Mouse (Mus musculus) yolk sac, embryonic 10.5 days (tissue): ENCODE data around the gene Rras2.

Experiments used
- DNase-seq: peaks from one replicate; pipeline ENCODE4 v3.0.0-alpha.2; 2017; ENCODE audit warnings: low spot score

Gene Rras2

DNA sequence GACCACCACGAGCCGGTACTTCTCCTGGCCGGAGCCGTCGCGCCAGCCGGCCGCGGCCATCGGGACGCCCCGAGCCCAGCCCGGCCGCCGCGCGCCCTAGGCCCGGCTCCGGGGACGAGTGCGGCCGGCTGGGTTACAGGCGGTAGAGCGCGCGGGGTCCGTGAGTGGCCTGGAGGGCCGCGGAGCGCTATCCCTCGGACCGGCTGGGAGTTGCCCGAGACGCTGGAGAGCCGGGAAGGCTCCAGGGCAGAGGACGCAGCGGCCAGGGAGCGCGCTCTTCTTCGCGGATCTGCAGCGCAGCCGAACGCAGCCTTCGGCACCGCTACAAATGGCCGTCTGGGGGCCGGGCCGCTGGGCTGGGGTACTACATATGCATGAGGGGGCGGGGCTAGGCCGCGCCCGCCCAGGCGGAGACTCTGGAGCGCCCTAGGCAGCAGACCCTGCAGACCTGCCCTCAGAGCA lies at the start of gene Rras2:
Gene Rras2, minus strand, starts transcription at position 338 of the 462 bp plus-strand sequence.
- peak; percentile 91 for DNase-seq

GRCm38 (mm10) chr7:114162975-114163374 lies 45.4 kb upstream of the Rras2 start:
- no peak for DNase-seq

- no peak for DNase-seq
Measured at GRCm38 (mm10) chr7:114161101-114161500, 43.5 kb upstream of the Rras2 start.

GRCm38 (mm10) chr7:114157716-114158278 lies 40.2 kb upstream of the Rras2 start:
- DNase-seq, result no peak

DNA sequence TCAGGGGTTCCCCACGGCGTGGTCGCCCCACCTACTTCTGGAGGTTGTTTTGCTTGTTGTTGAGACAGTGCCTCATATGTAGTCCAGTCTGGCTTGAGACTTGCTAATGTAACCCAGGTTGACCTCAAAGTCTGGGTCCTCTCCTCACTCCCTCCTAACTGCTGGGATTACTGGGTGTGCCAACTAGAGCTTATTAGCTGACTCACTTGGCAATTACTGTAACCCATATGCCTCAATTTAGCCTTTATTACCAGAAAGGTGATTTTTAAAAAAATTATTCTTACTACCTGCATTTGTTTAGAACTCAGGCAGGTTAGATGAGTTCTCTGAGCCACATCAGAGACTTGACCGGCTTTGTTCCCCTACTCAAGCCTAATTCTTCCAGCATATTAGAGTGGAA lies 38.8 kb upstream of the Rras2 start:
- no peak for DNase-seq

DNA sequence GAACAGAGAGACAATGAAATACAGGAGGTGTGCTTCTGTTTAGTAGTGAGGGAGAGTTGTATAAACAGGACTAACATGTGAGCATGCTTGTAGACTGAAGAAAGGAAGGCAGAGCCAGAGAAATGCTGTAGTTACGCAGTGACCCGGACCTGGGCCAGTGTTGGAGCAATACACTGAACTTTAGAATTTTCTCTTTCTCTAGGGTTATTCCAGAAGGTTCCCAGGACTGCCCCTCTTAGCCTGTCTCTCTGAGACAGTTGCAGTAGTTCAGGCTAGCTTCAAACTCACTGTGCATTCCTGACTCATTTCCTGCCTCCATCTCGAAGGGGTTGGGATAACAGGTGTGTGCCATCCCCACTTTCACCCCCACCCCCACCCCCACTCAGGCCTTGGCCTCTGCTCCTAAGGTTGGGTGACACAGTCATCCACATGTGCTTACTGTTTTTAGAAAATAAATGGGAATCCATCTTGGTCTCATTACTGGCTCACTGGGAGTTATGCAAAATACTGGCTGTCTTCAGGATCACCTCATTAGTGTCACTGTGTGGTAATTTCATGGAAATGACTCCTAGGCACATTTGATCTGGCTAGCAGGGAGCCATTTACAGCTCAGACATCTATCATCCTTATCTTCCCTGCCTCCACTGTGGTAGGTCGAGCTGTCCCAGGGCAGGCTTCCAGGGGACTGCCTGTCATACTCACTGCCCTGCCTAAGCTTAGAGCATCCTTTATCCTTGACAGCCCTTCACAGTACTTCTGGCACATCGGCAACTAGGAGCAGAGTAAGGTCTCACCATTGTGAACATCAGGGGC lies 37.7 kb upstream of the Rras2 start:
- DNase-seq, result no peak

- DNase-seq, result no peak
Measured at GRCm38 (mm10) chr7:114151036-114151780, 33.6 kb upstream of the Rras2 start.

- DNase-seq, result no peak
Measured at GRCm38 (mm10) chr7:114149564-114149963, 32.0 kb upstream of the Rras2 start.

DNA sequence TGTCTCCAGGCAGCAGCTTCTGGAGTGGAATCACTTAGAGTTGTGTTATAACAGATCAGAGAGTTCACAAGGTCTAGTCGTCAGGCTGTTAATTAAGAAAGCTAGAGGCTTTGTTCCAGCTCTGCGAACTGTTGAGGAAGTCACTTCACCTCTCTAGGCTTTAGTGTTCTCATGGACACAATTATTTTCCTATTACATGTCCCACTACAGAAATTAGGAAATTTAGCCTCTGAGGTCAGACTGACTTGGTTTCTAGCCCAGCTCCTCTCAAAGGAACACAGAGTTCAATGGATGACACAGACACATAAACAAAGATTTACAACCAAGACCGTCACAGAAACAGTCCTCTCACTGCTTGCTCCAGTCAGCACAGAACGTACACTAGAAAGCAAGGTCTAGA lies 31.6 kb upstream of the Rras2 start:
- DNase-seq, result no peak

GRCm38 (mm10) chr7:114145841-114146240 lies 28.3 kb upstream of the Rras2 start:
- no peak for DNase-seq

DNA sequence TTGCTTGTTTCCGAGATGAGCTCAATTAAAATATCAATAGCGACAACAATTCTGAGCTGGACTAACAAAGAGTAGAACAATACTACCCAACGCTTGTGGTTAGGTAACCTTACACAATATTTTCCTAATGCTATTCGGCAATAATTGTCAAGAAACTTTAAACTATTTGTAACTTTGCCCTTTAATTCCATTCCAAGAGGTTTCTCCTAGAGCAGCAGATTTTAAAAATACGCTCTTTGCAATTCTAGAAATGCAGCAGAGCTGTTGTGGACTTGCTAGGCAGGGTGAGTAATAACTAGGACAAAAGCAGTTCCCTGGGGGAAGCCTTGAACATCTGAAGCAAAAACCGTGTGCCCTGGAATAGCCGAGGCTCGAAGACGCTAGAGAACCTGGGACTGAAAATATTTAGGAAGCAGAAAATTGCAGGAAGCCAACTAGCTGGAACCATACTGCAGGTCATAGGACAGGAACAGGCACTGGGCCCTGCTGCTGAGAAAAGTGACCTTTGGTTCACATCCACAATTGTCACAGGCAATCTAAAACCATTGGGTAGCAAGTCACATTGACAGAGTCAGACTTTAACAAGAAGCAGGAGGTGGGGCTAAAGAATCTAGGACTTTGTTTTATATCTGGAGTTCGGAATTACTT lies 24.7 kb upstream of the Rras2 start:
- DNase-seq, result peak; percentile 76

DNA sequence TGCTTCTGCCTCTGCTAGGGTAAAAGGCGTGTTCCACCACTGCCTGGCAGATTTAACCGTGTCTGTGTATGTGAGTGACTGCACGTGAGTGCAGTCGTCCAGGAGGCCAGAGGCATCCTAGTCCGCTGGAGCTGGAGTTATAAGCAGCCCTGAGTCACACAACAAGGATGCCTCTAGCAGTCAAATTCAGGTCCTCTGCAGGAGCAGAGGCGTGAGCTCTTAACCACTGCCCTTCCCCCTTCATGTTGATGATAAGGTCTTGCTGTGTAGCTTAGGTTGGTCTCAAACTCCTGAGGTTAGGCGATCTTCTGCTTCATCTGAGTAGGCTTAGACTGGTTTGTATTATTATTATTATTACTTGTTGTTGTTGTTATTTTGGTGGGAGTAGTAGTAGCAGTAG lies 22.4 kb upstream of the Rras2 start:
- DNase-seq, result no peak

GRCm38 (mm10) chr7:114139400-114139799 lies 21.8 kb upstream of the Rras2 start:
- no peak for DNase-seq

- DNase-seq, result no peak
Measured at GRCm38 (mm10) chr7:114138261-114138660, 20.7 kb upstream of the Rras2 start.

GRCm38 (mm10) chr7:114135166-114135565 lies 17.6 kb upstream of the Rras2 start:
- DNase-seq, result no peak

DNA sequence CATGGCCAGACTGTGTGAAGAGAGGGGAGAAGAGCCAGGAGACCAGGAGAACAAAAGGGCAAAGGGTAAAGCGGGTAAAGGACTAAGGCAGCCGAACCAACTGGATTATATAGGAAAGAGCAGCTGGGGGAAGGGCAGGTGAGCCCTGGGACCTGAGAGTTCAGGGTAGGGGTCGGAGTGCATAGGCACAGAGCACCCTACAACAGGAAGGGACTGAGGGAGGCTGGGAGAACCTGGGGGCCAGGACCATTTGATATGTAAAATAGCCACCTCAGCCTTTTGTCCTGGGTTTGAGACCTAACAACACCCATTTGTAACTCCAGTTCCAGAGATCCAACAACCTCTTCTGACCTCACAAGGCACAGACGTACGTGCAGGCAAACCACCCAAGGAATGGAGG lies 16.4 kb upstream of the Rras2 start:
- no peak for DNase-seq

DNA sequence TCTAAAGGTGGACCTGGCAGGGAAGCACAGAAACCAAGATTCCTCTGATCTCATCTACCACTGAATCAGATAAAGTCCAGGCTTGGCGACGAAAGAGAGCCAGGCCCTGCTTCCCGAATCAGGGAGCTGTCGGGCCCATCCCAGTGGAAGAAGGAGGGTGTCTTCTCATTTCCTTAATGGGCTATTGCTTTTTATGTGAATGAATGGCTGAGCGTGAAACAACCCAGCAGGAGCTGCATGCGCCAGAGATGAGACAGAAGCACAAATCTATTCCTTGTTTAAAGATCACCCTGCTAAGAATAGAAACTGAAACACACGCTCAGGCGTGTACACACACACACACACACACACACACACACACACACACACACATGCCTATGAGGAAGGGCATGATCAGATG lies 14.7 kb upstream of the Rras2 start:
- no peak for DNase-seq

DNA sequence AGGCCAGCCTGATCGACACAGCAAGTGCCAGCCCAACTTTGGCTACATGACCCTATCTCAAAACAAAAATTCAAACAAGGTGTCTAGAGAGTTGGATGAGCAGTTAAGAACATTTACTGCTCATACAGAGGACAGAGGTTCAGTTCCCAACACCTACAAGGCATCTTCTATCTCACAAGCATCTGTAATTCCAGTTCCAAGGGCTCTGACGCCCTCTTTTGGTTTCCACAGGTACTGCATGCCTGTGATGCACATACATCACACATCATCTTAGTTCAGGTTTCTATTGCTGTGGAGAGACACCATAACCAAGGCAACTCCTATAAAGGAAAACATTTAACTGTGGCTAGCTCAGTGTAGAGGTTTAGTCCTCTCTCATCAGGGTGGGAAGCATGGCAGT lies 11.7 kb upstream of the Rras2 start:
- DNase-seq, result no peak

- DNase-seq, result no peak
Measured at GRCm38 (mm10) chr7:114118180-114118579, 599 bp upstream of the Rras2 start.

- peak; percentile 86 for DNase-seq
Measured at GRCm38 (mm10) chr7:114116711-114117351, 750 bp downstream of the Rras2 start.

- no peak for DNase-seq
Measured at GRCm38 (mm10) chr7:114115961-114116360, 1.6 kb downstream of the Rras2 start.

GRCm38 (mm10) chr7:114114976-114115375 lies 2.6 kb downstream of the Rras2 start:
- DNase-seq, result no peak
